Mouse (Mus musculus) heart, postnatal 4 days (tissue): ENCODE measurements at regions not wholly inside any gene's neighbourhood (a gene's known extent, or its start where the extent isn't known, plus 50 kb on each side); places are given as distances from the start of the nearest gene placed in this dataset.
A peak's percentile ranks its signal among the peaks of the same experiment; 100 is the strongest.

ENCODE experiments used
- DNase-seq: peaks from one replicate; pipeline ENCODE4 v3.0.0; 2021

GRCm38 (mm10) chr8:100796628-100797027 lies 1380.4 kb upstream of the Cdh8 start:
- DNase-seq = no peak

GRCm38 (mm10) chr8:100793951-100794350 lies 1377.7 kb upstream of the Cdh8 start:
- DNase-seq = no peak

DNA sequence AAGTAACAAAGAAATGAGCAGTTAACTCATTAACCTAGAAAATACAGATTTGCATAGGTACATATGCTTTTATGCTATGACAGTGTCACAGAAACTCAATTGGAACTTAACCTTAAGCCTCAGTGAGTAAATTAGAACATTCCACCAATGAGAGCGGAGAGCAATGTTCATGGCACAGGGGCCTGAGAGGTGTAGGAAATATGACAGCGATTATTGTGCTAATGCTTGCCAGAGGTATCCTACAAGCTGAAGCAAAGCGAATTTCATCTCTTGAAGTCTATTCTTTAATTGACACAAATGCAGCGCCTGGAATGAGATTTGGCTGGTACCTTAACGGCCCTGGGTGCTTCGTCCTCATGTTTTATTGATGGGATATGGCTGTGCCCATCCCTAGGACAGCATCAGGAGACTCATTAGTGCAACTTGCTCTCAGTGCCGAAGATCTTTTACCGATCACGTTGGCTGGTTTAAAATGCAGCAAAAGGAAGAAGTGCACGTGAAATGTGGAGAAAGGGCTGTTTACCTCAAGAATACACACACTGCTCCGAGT lies 1374.4 kb upstream of the Cdh8 start:
- no peak for DNase-seq

- DNase-seq = no peak
Measured at GRCm38 (mm10) chr8:100788132-100788531, 1371.9 kb upstream of the Cdh8 start.

DNA sequence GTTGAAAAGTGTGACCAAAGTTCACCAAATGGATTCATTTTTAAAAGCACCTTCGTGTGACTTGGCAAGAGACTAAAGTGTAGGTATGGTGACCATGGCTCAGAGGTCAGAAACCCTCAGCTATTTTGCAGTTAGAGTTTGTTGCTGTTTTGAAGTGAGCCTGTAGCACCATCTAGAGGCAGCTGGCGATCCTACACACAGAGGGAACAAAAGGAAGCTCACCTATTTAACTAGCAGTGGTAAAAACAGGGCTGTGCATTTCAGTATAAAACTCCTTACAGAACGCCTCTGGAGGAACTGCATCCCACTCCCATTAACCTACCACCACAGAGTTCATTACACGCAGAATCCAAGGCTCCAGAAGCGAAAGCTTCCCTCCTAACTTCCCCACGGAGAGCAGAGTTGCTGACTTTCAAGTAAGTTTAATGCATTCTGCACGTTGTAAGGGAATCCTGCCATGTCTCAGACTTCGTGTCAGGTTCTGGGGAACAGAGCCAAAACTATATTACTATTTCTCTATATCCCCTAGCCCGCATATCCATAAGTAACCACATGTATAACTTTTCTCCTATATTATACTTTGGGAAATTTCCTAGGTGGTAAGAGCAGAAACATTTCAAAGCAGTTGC lies 1356.6 kb upstream of the Cdh8 start:
- peak; percentile 49 for DNase-seq

GRCm38 (mm10) chr8:100769617-100770016 lies 1353.3 kb upstream of the Cdh8 start:
- DNase-seq = no peak

GRCm38 (mm10) chr8:100733927-100734326 lies 1317.7 kb upstream of the Cdh8 start:
- no peak for DNase-seq

DNA sequence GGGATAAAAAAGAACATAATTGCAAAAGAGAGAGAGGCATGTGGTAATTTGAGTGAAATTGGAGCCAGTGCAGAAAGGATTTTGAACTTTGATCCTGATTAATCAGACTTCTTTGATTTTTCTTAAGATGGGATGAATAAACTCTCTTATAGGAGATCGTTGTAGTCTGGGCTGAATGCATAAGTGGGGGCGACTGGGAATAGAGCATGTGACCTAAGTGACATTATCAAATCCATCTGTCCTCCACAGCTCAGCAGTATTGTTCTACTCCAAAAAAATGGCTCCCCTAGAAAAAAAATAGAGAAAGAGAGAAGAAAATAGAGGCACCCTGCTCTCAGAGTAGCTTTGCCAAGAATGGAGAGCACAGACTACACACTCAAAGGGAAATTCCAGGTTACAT lies 1286.1 kb upstream of the Cdh8 start:
- no peak for DNase-seq

DNA sequence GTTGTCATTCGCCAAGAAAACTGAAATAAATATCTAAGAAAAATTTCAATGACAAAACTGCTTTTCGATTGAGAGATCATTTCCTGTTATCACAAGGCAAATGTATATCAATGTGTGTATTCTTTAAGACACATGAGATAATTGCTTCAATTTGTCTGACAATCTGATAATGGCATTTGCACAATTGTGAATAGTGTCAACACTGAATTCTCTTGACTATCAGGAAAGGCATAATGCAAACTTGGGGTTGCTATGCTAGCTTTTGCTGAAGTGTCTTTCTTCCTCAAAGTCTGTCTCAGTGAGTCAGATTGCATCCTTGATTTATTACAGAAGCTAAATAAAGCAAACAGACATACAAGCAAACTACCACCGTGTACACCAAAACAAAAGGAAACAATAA lies 1278.8 kb upstream of the Cdh8 start:
- DNase-seq = no peak

GRCm38 (mm10) chr8:100678580-100678979 lies 1262.3 kb upstream of the Cdh8 start:
- DNase-seq = no peak
